7 mouse cellular contexts compared by ENCODE assay signal in the genomic region with DNA sequence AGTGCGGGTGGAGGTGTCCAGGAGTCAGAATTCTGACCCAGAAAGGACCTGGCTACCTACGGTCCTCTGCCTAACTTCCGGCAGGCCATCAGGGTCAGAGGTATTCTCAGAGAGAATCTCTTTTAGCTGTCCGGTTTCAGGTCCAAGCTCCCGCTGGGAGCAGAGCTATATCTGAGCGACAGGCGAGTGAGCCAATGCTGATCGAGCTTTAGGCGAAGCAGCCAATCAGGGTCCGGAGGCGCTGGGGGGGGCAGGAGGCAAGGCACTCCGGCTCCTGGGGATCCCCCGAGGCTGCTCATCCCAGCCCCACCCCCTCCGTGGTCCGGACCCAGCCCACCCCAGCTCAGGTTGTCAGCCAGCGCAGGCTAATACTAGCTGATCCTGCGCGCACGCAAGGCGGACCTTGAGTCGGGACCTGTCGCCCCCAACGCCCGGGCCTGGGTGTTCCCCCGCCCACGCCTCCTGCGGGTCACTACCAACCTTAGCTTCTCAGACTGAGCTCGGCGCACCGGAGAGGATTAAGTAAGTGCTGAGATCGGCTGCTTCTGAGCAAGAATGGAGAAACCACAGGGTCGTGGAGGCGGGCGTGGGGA. TPM values are rescaled to one million over a fixed set of nuclear protein-coding genes. Genes with fewer than 3 reads are reported as not detected.
DNase-seq lines count a peak whose midpoint lies in the region; ATAC-seq and TF ChIP-seq lines count a peak whose summit lies in the region.

Gene 6430571L13Rik (plus strand): TSS at position 336 of the 593 bp plus-strand sequence.

- peak within 1 kb of the TSS; percentile 81 for H3K4me2 ChIP-seq in limb, embryonic 12.5 days
- peak within 1 kb of the TSS; percentile 66 for H3K4me2 ChIP-seq in midbrain, embryonic 15.5 days

- peak within 1 kb of the TSS; percentile 60 for H3K9ac ChIP-seq in limb, embryonic 12.5 days (replicated peaks)
- peak within 1 kb of the TSS; percentile 65 for H3K9ac ChIP-seq in midbrain, embryonic 15.5 days

- ATAC-seq in limb, embryonic 12.5 days (ENCODE audit: insufficient number of reproducible peaks, insufficient read depth, low FRiP score, low TSS enrichment, low read depth): peak; percentile 89
- ATAC-seq in midbrain, embryonic 15.5 days (replicated peaks): peak; percentile 92

- no peak within 1 kb of the TSS for H3K27ac ChIP-seq in kidney, adult 2 months (ENCODE audit: insufficient read depth, low read depth, low read length)
- H3K27ac ChIP-seq in limb, embryonic 12.5 days: no peak within 1 kb of the TSS
- H3K27ac ChIP-seq in midbrain, embryonic 15.5 days: peak within 1 kb of the TSS; percentile 75
- H3K27ac ChIP-seq in spleen, adult 2 months (ENCODE audit: insufficient read depth, low read length): no peak within 1 kb of the TSS

- H3K36me3 ChIP-seq in kidney, adult 2 months (ENCODE audit: control insufficient read depth, insufficient read depth, low read length): no peaks in the 10 kb centered on the region
- no peaks in the 10 kb centered on the region for H3K36me3 ChIP-seq in limb, embryonic 12.5 days
- no peaks in the 10 kb centered on the region for H3K36me3 ChIP-seq in midbrain, embryonic 15.5 days (replicated peaks)
- no peaks in the 10 kb centered on the region for H3K36me3 ChIP-seq in spleen, adult 2 months (ENCODE audit: control insufficient read depth, insufficient read depth, low read length)

- DNase-seq in adrenal gland, postnatal 10 days: peak; percentile 96
- peak; percentile 95 for DNase-seq in embryo, embryonic 9.5 days (ENCODE audit: extremely low spot score)
- DNase-seq in heart, adult 18-20 months: peak; percentile 96 to 97
- DNase-seq in kidney, adult 2 months: peak; percentile 98
- DNase-seq in spleen, adult 2 months (ENCODE audit: low read depth in 1 of 2, low spot score in 2 of 2): peak; percentile 85 to 92

- no peak for TF ChIP-seq CTCF in kidney, adult 2 months (conservative IDR thresholded peaks at IDR 0.05; ENCODE audit: insufficient read depth, insufficient read length, low read depth, low read length)
- TF ChIP-seq CTCF in spleen, adult 2 months (IDR thresholded peaks at IDR 0.05; ENCODE audit: extremely low read depth, insufficient read depth, insufficient read length, insufficient replicate concordance): no peak

- H3K4me3 ChIP-seq in kidney, adult 2 months (ENCODE audit: insufficient read depth, low read depth, low read length): peak within 1 kb of the TSS; percentile 75
- peak within 1 kb of the TSS; percentile 60 for H3K4me3 ChIP-seq in limb, embryonic 12.5 days (replicated peaks)
- H3K4me3 ChIP-seq in midbrain, embryonic 15.5 days: peak within 1 kb of the TSS; percentile 59
- peak within 1 kb of the TSS; percentile 73 for H3K4me3 ChIP-seq in spleen, adult 2 months (ENCODE audit: extremely low read depth, insufficient read depth, insufficient read length)

- TF ChIP-seq POLR2A in kidney, adult 2 months (IDR thresholded peaks at IDR 0.05; ENCODE audit: low read depth, low read length): no peak
- no peak for TF ChIP-seq POLR2A in spleen, adult 2 months (IDR thresholded peaks at IDR 0.05; ENCODE audit: low read depth, low read length)

- no peaks in the 10 kb centered on the region for H3K9me3 ChIP-seq in limb, embryonic 12.5 days
- H3K9me3 ChIP-seq in midbrain, embryonic 15.5 days: no peaks in the 10 kb centered on the region

- no peaks in the 10 kb centered on the region for H3K27me3 ChIP-seq in kidney, adult 2 months (replicated peaks; ENCODE audit: control insufficient read depth, insufficient read depth, low read length)
- H3K27me3 ChIP-seq in limb, embryonic 12.5 days: peaks cover 37% of the 10 kb centered on the region
- no peaks in the 10 kb centered on the region for H3K27me3 ChIP-seq in midbrain, embryonic 15.5 days (replicated peaks)
- no peaks in the 10 kb centered on the region for H3K27me3 ChIP-seq in spleen, adult 2 months (ENCODE audit: control insufficient read depth, insufficient read depth, low read length)

- WGBS in kidney, adult 2 months: under 1% methylated on average over 34 of the region's 34 CpGs
- WGBS in limb, embryonic 12.5 days: under 1% methylated on average over 34 of the region's 34 CpGs
- WGBS in midbrain, embryonic 15.5 days: under 1% methylated on average over 34 of the region's 34 CpGs
- WGBS in spleen, adult 2 months: 2% methylated on average over 34 of the region's 34 CpGs

- H3K4me1 ChIP-seq in kidney, adult 2 months (ENCODE audit: control insufficient read depth, insufficient read depth, low read length): peaks cover 12% of the 10 kb centered on the region; the same call in 1 of the 2 replicates
- H3K4me1 ChIP-seq in limb, embryonic 12.5 days (replicated peaks): peaks cover 18% of the 10 kb centered on the region
- peaks cover 32% of the 10 kb centered on the region for H3K4me1 ChIP-seq in midbrain, embryonic 15.5 days
- H3K4me1 ChIP-seq in spleen, adult 2 months (ENCODE audit: control insufficient read depth, insufficient read depth, insufficient read length): peaks cover 2% of the 10 kb centered on the region; the same call in 1 of the 2 replicates

RNA-seq across cellular contexts. Expression of gene 6430571L13Rik, which starts in this region (rescaled TPM):
- 10 to 100 TPM in 1 of 2 experiments, 1 to 10 TPM in 1; 4.0 to 10.9 TPM for total RNA-seq in adrenal gland, postnatal 10 days (2021)
- 1 to 10 TPM; 3.5 to 5.3 TPM for total RNA-seq in heart, adult 18-20 months (2021)
- 6.1 and 7.4 TPM in 2 replicates for polyA plus RNA-seq in kidney, adult 2 months (2012; rRNA removed)
- 0.81 and 1.4 TPM in 2 replicates for polyA plus RNA-seq in limb, embryonic 12.5 days (2016; fragmentation: Nextera tagmentation; extraction: Ambion mirVana)
- polyA plus RNA-seq in midbrain, embryonic 15.5 days (2015; fragmentation: Nextera tagmentation; extraction: Ambion mirVana): 9.7 TPM in 2 replicates
- polyA plus RNA-seq in spleen, adult 2 months (2012; rRNA removed): 0.29 and 0.50 TPM in 2 replicates

Comparison
In these comparisons a context has a peak if more than half of its experiments do, and no peak if none do; other contexts are left out.
1. Peak in DNase-seq and H3K4me3 ChIP-seq in spleen, adult 2 months; RNA of the gene not detected or under 1 TPM.